ENCODE assay signal across 13 mouse cellular contexts in the genomic region with DNA sequence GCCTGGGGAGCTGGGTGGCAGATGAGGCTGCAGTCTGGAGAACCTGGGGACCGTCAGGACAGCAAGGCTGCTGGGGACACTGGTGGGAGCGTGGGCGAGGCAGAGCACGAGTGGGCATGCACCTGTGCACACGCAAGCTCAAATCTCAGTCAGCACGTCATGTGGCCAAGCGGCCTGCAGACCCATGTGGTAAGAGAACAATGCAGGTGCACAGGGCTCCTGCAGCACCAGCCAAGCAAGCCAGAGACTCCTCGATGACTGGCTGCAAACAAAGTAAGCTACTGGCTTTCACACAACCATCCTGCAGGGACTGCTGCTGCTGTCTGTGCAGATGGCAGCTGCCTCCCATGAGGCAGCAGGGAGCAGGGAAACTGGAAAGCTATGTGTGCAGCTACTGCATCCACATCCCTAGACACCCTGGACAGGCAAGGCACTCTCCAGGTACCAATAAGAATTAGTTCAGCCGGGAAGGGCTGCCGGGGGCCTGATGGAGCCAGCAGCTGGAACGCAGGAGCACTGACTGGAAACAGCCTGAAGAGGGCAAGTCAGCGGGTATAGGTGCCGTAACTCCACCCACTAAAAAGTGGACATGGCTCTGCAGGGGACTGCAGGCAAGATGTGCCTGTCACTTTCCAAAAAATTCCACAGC. TPM values are rescaled to one million over a fixed set of nuclear protein-coding genes. Genes with fewer than 3 reads are reported as not detected.
DNase-seq lines count a peak whose midpoint lies in the region; ATAC-seq lines count a peak whose summit lies in the region.
"Had no signal": no experiment of that assay in that cellular context is flagged by ENCODE, and none has a peak within 500 bp of the region (broad histone marks: within the 10 kb centered on the region; RNA-seq: fewer than 3 reads in every experiment).

No protein-coding gene starts in this region.

- no peak for ATAC-seq in lung, embryonic 15.5 days (ENCODE audit: borderline replicate concordance, extremely low read depth, low FRiP score, low TSS enrichment)
- ATAC-seq in embryonic facial prominence, embryonic 14.5 days (ENCODE audit: low read depth): 0 out of 2 replicates have a peak, but pooled peaks have one; percentile 6

- WGBS in lung, embryonic 15.5 days: 66% methylated on average over 13 of the region's 13 CpGs
- 61% methylated on average over 13 of the region's 13 CpGs for WGBS in embryonic facial prominence, embryonic 14.5 days

- peak; percentile 12 for DNase-seq in gastrocnemius, postnatal 14 days
- no peak for DNase-seq in gastrocnemius, postnatal 4 days (ENCODE audit: low spot score in 2 of 2)
- DNase-seq in lung, postnatal 36 days: no peak
- DNase-seq in brain, adult 2 months (ENCODE audit: low read depth, low spot score): peak; percentile 68
- no peak for DNase-seq in embryonic facial prominence, embryonic 14.5 days (ENCODE audit: low spot score)
- no peak for DNase-seq in c-Kit-positive CD71-positive TER-119-positive erythroid progenitor cells, embryonic 14.5 days (ENCODE audit: low spot score)
- no peak for DNase-seq in layer of hippocampus, postnatal 14 days (ENCODE audit: low spot score in 2 of 2)
- DNase-seq: kidney, postnatal 25 days; left cerebral cortex, postnatal 4 days; lung, adult 2 months; thymus, adult 2 months had no signal

- peaks cover 6% of the 10 kb centered on the region for H3K27me3 ChIP-seq in lung, embryonic 15.5 days
- H3K27me3 ChIP-seq in embryonic facial prominence, embryonic 14.5 days (replicated peaks; ENCODE audit: control insufficient read depth, insufficient read depth, low read length): 0 out of 2 replicates have a peak, but pooled peaks cover 4% of the 10 kb centered on the region

- no peak overlapping the region for H3K27ac ChIP-seq in lung, embryonic 15.5 days
- no peak overlapping the region for H3K27ac ChIP-seq in embryonic facial prominence, embryonic 14.5 days (replicated peaks; ENCODE audit: low read depth, low read length)
- H3K27ac ChIP-seq: heart, adult 2 months had no signal

- no peak overlapping the region for H3K4me3 ChIP-seq in lung, embryonic 15.5 days
- H3K4me3 ChIP-seq in embryonic facial prominence, embryonic 14.5 days (ENCODE audit: low read depth, low read length): no peak overlapping the region
- H3K4me3 ChIP-seq: heart, adult 2 months had no signal

- no peaks in the 10 kb centered on the region for H3K9me3 ChIP-seq in lung, embryonic 15.5 days
- H3K9me3 ChIP-seq in embryonic facial prominence, embryonic 14.5 days (ENCODE audit: control insufficient read depth, low read length): no peaks in the 10 kb centered on the region

- no peaks in the 10 kb centered on the region for H3K4me1 ChIP-seq in lung, embryonic 15.5 days
- H3K4me1 ChIP-seq in embryonic facial prominence, embryonic 14.5 days (ENCODE audit: control insufficient read depth, insufficient read depth, low read length): no peaks in the 10 kb centered on the region

- no peak overlapping the region for H3K4me2 ChIP-seq in lung, embryonic 15.5 days
- no peak overlapping the region for H3K4me2 ChIP-seq in embryonic facial prominence, embryonic 14.5 days (ENCODE audit: low read depth, low read length)

- H3K9ac ChIP-seq in lung, embryonic 15.5 days: 0 out of 2 replicates have a peak overlapping the region, but pooled peaks have one; percentile 4
- H3K9ac ChIP-seq in embryonic facial prominence, embryonic 14.5 days (ENCODE audit: low read depth, low read length): no peak overlapping the region

- peaks cover 26% of the 10 kb centered on the region for H3K36me3 ChIP-seq in lung, embryonic 15.5 days
- H3K36me3 ChIP-seq in embryonic facial prominence, embryonic 14.5 days (ENCODE audit: control insufficient read depth, insufficient read depth, low read length): peaks cover 29% of the 10 kb centered on the region

- intact Hi-C loops in gastrocnemius, postnatal 14 days (cut with DNase I; ENCODE audit: low total_unique reads): no loop called here

RNA-seq across cellular contexts. Expression of a gene that starts 9.3 kb away (rescaled TPM):
- 10 to 100 TPM; 44.1 to 48.8 TPM for total RNA-seq in gastrocnemius, postnatal 14 days (2021)
- 10 to 100 TPM; 60.1 to 65.3 TPM for total RNA-seq in gastrocnemius, postnatal 4 days (2021)
- polyA plus RNA-seq in lung, embryonic 15.5 days (2015; fragmentation: Nextera tagmentation; extraction: Ambion mirVana): 107 and 108 TPM in 2 replicates
- polyA plus RNA-seq in embryonic facial prominence, embryonic 14.5 days (2014; fragmentation: Nextera tagmentation; extraction: Ambion mirVana): 140 and 145 TPM in 2 replicates
- 100 to 1,000 TPM; 163 to 173 TPM for total RNA-seq in layer of hippocampus, postnatal 14 days (2021)

RNA-seq across cellular contexts. Expression of a gene that starts 9.3 kb away (rescaled TPM):
- 1 to 10 TPM; 3.8 to 4.7 TPM for total RNA-seq in gastrocnemius, postnatal 14 days (2021)
- 1 to 10 TPM; 6.2 to 6.8 TPM for total RNA-seq in gastrocnemius, postnatal 4 days (2021)
- 9.1 and 11.1 TPM in 2 replicates for polyA plus RNA-seq in lung, embryonic 15.5 days (2015; fragmentation: Nextera tagmentation; extraction: Ambion mirVana)
- 5.4 and 10.7 TPM in 2 replicates for polyA plus RNA-seq in embryonic facial prominence, embryonic 14.5 days (2014; fragmentation: Nextera tagmentation; extraction: Ambion mirVana)
- 10 to 100 TPM; 29.8 to 48.4 TPM for total RNA-seq in layer of hippocampus, postnatal 14 days (2021)

RNA-seq across cellular contexts. Expression of a gene that starts 19.3 kb away (rescaled TPM):
- total RNA-seq in gastrocnemius, postnatal 14 days (2021): 10 to 100 TPM; 60.2 to 73.5 TPM
- 10 to 100 TPM; 67.2 to 77.6 TPM for total RNA-seq in gastrocnemius, postnatal 4 days (2021)
- polyA plus RNA-seq in lung, embryonic 15.5 days (2015; fragmentation: Nextera tagmentation; extraction: Ambion mirVana): 109 and 111 TPM in 2 replicates
- 91.2 and 92.8 TPM in 2 replicates for polyA plus RNA-seq in embryonic facial prominence, embryonic 14.5 days (2014; fragmentation: Nextera tagmentation; extraction: Ambion mirVana)
- 10 to 100 TPM; 60.7 to 64.3 TPM for total RNA-seq in layer of hippocampus, postnatal 14 days (2021)

RNA-seq across cellular contexts. Expression of a gene that starts 21.9 kb away (rescaled TPM):
- not detected for total RNA-seq in gastrocnemius, postnatal 14 days (2021)
- not detected for total RNA-seq in gastrocnemius, postnatal 4 days (2021)
- 0.62 and 0.88 TPM in 2 replicates for polyA plus RNA-seq in lung, embryonic 15.5 days (2015; fragmentation: Nextera tagmentation; extraction: Ambion mirVana)
- polyA plus RNA-seq in embryonic facial prominence, embryonic 14.5 days (2014; fragmentation: Nextera tagmentation; extraction: Ambion mirVana): 0.43 and 0.47 TPM in 2 replicates
- 10 to 100 TPM; 15.0 to 15.4 TPM for total RNA-seq in layer of hippocampus, postnatal 14 days (2021)

RNA-seq across cellular contexts. Expression of a gene that starts 37.4 kb away (rescaled TPM):
- 1,000 to 10,000 TPM; 3,999 to 4,490 TPM for total RNA-seq in gastrocnemius, postnatal 14 days (2021)
- 100 to 1,000 TPM; 438 to 552 TPM for total RNA-seq in gastrocnemius, postnatal 4 days (2021)
- 0.45 and 0.65 TPM in 2 replicates for polyA plus RNA-seq in lung, embryonic 15.5 days (2015; fragmentation: Nextera tagmentation; extraction: Ambion mirVana)
- polyA plus RNA-seq in embryonic facial prominence, embryonic 14.5 days (2014; fragmentation: Nextera tagmentation; extraction: Ambion mirVana): 0.38 and 0.57 TPM in 2 replicates
- total RNA-seq in layer of hippocampus, postnatal 14 days (2021): under 1 TPM in 1 of 2 experiments, not detected in 1; 0.10 TPM

Comparison
In these comparisons a context has a peak if more than half of its experiments do, and no peak if none do; other contexts are left out.
1. DNase-seq: peak in gastrocnemius, postnatal 14 days (single experiment) and brain, adult 2 months (single experiment); none in gastrocnemius, postnatal 4 days (0 of 2), lung, postnatal 36 days (single experiment), embryonic facial prominence, embryonic 14.5 days (single experiment), c-Kit-positive CD71-positive TER-119-positive erythroid progenitor cells, embryonic 14.5 days (single experiment) and layer of hippocampus, postnatal 14 days (0 of 2).